Mouse (Mus musculus) lung, embryonic 15.5 days (tissue): ENCODE results near the gene Fgg. TPM values are rescaled to one million over a fixed set of nuclear protein-coding genes. Genes with fewer than 3 reads are reported as not detected.

ENCODE experiments used
- ATAC-seq: fragments of 200-750 bp; cut with Nextera tagmentation; 2 replicates; pipeline ENCODE4 v1.8.0; 2017; ENCODE audit warnings: moderate number of reproducible peaks, borderline replicate concordance; ENCODE audit not compliant: low FRiP score, low TSS enrichment; ENCODE audit errors: extremely low read depth
- H3K27ac ChIP-seq: fragments of 300-500 bp; sonication (generic); 2 replicates; pipeline ENCODE4 v1.5.1; 2015; ENCODE audit warnings: moderate library complexity, mild to moderate bottlenecking, inconsistent platforms
- H3K27me3 ChIP-seq: fragments of 300-500 bp; sonication (generic); 2 replicates; pipeline ENCODE4 v1.6.1; 2015; ENCODE audit warnings: inconsistent platforms
- H3K36me3 ChIP-seq: fragments of 300-500 bp; sonication (generic); 2 replicates; pipeline ENCODE4 v1.6.1; 2015; ENCODE audit warnings: inconsistent platforms
- H3K4me1 ChIP-seq: fragments of 300-500 bp; sonication (generic); 2 replicates; pipeline ENCODE4 v1.6.1; 2015; ENCODE audit warnings: inconsistent platforms
- H3K4me2 ChIP-seq: fragments of 300-500 bp; sonication (generic); 2 replicates; pipeline ENCODE4 v1.6.1; 2015; ENCODE audit warnings: inconsistent platforms, mild to moderate bottlenecking, moderate library complexity
- H3K4me3 ChIP-seq: fragments of 300-500 bp; sonication (generic); 2 replicates; pipeline ENCODE4 v1.5.1; 2015; ENCODE audit warnings: mild to moderate bottlenecking, inconsistent platforms
- H3K9ac ChIP-seq: fragments of 300-500 bp; sonication (generic); 2 replicates; pipeline ENCODE4 v1.6.1; 2015; ENCODE audit warnings: inconsistent platforms
- H3K9me3 ChIP-seq: fragments of 300-500 bp; sonication (generic); 2 replicates; pipeline ENCODE4 v1.6.1; 2016; ENCODE audit warnings: inconsistent platforms
- WGBS: fragments of 180-500 bp; shearing (Covaris S2); methylation state at CpG from one replicate; pipeline ENCODE4 v1.1.7; 2015; 5-methylcytosine and 5-hydroxymethylcytosine counted together
- polyA plus RNA-seq: library from polyadenylated mRNA; unstranded; fragments of >200 nt; fragmentation: Nextera tagmentation; extraction: Ambion mirVana; gene quantifications from 2 replicates; pipeline ENCODE4 v1.2.1, GENCODE M21; 2015

The Fgg gene
- polyA plus RNA-seq, 1 experiment from 2014 or later, result 0.76 TPM

- ATAC-seq, result no peak
These were observed 4.5 kb upstream of the Fgg start for GRCm38 (mm10) chr3:83003068-83003467.

DNA sequence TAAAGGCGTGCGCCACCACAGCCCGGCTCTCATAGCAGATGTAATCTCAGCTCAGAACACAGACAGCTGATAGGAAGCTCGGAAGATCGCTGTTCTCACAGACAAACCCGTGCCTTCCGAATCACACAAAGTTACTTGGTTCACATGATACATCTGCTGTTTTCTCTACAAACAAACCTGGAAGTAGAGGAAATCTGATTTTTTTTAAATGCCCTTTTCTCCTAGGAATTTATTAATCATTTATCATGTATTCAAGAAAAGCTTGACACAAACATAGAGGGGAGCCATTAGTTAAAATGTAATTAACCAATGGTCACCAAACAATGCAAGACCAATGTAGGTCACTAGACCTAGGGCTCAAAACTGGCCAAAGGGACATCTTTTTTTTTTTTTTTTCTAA is 2.7 kb upstream of the Fgg start:
- Histone ChIP-seq H3K27me3 (no peaks in the 10 kb centered on the region), H3K27ac (no peak overlapping the region), H3K9ac (no peak overlapping the region), H3K4me2 (no peak overlapping the region), H3K9me3 (no peaks in the 10 kb centered on the region), H3K36me3 (no peaks in the 10 kb centered on the region), H3K4me3 (no peak overlapping the region), H3K4me1 (no peaks in the 10 kb centered on the region)
- WGBS, result 91% methylated on average over 7 of the region's 7 CpGs
- no peak for ATAC-seq

More at GRCm38 (mm10) chr3:83003068-83003467, 4.5 kb upstream of the Fgg start:
- H3K27me3 ChIP-seq, result no peaks in the 10 kb centered on the region
- H3K4me1 ChIP-seq, result no peaks in the 10 kb centered on the region
- H3K4me2 ChIP-seq, result no peak overlapping the region
- H3K27ac ChIP-seq, result no peak overlapping the region
- no peaks in the 10 kb centered on the region for H3K36me3 ChIP-seq
- H3K4me3 ChIP-seq, result no peak overlapping the region
- no peak overlapping the region for H3K9ac ChIP-seq
- H3K9me3 ChIP-seq, result no peaks in the 10 kb centered on the region
- WGBS, result 83% methylated on average over 8 of the region's 8 CpGs

DNA sequence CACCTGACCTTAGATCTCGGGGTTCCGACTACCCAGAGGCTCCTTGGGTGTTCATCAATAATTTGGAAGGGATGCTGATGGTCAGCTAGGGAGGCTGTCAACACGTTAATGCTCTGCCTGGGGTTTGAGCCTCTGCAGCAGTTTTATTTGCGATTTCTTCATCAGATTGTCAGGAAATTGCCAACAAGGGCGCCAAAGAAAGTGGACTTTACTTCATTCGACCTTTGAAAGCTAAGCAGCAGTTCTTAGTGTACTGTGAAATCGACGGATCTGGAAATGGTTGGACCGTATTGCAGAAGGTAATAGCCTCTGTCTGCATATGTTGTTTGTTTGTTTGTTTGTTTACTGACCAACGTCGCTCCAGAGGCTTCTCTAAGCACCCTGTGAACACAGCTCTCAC is 2.8 kb downstream of the Fgg start:
- Histone ChIP-seq H3K4me3 (no peak overlapping the region), H3K4me2 (no peak overlapping the region), H3K27me3 (no peaks in the 10 kb centered on the region), H3K9ac (no peak overlapping the region), H3K4me1 (no peaks in the 10 kb centered on the region), H3K36me3 (no peaks in the 10 kb centered on the region), H3K9me3 (no peaks in the 10 kb centered on the region), H3K27ac (no peak overlapping the region)
- 60% methylated on average over 11 of the region's 11 CpGs for WGBS
- no peak for ATAC-seq

DNA sequence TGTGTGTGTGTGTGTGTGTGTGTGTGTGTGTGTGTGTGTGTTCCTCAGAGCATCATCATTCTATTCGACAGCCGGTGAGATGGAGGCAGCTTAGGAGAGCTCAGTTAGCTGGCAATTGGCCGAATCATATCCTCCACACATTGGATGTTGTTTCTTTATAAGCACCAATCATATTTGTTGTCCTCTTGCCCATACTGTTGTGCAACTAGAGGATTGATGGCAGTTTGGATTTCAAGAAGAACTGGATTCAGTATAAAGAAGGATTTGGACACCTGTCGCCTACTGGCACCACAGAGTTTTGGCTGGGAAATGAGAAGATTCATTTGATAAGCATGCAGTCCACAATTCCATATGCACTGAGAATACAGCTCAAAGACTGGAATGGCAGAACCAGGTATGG is 3.6 kb downstream of the Fgg start:
- H3K4me1 ChIP-seq, result no peaks in the 10 kb centered on the region
- no peak overlapping the region for H3K27ac ChIP-seq
- H3K36me3 ChIP-seq, result no peaks in the 10 kb centered on the region
- H3K27me3 ChIP-seq, result no peaks in the 10 kb centered on the region
- H3K4me2 ChIP-seq, result no peak overlapping the region
- H3K4me3 ChIP-seq, result no peak overlapping the region
- ATAC-seq, result no peak
- WGBS, result 72% methylated on average over 4 of the region's 4 CpGs
- H3K9ac ChIP-seq, result no peak overlapping the region
- H3K9me3 ChIP-seq, result no peaks in the 10 kb centered on the region

- no peak overlapping the region for H3K4me3 ChIP-seq
- H3K4me2 ChIP-seq, result no peak overlapping the region
- H3K4me1 ChIP-seq, result no peaks in the 10 kb centered on the region
- H3K9me3 ChIP-seq, result no peaks in the 10 kb centered on the region
- no peak overlapping the region for H3K27ac ChIP-seq
- WGBS, result 78% methylated on average over 4 of the region's 4 CpGs
- no peak for ATAC-seq
- H3K9ac ChIP-seq, result no peak overlapping the region
- no peaks in the 10 kb centered on the region for H3K27me3 ChIP-seq
- H3K36me3 ChIP-seq, result no peaks in the 10 kb centered on the region
These were observed 4.0 kb downstream of the Fgg start for GRCm38 (mm10) chr3:83011565-83011964.

- Histone ChIP-seq H3K27me3 (no peaks in the 10 kb centered on the region), H3K9ac (no peak overlapping the region), H3K36me3 (no peaks in the 10 kb centered on the region), H3K4me2 (no peak overlapping the region), H3K27ac (no peak overlapping the region), H3K4me3 (no peak overlapping the region), H3K9me3 (no peaks in the 10 kb centered on the region), H3K4me1 (no peaks in the 10 kb centered on the region)
- 87% methylated on average over 19 of the region's 19 CpGs for WGBS
- no peak for ATAC-seq
These were observed 5.1 kb downstream of the Fgg start for GRCm38 (mm10) chr3:83012636-83013035.

DNA sequence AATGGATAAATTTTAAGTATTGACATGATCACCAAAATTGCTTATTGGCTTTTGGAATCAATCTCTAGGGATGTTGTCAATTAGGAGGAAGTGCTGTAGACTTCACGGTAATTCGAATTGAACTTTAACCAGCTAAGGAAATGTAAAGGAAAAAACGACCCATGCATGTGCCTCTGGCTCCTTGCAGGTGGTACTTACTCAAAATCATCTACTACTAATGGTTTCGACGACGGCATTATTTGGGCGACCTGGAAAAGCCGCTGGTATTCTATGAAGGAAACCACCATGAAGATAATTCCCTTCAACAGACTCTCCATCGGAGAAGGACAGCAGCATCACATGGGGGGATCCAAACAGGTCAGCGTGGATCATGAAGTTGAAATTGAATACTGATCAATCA is 6.4 kb downstream of the Fgg start:
- WGBS, result 83% methylated on average over 10 of the region's 10 CpGs
- no peak for ATAC-seq
- H3K36me3 ChIP-seq, result no peaks in the 10 kb centered on the region
- no peaks in the 10 kb centered on the region for H3K4me1 ChIP-seq
- no peak overlapping the region for H3K9ac ChIP-seq
- no peak overlapping the region for H3K4me2 ChIP-seq
- no peaks in the 10 kb centered on the region for H3K9me3 ChIP-seq
- H3K4me3 ChIP-seq, result no peak overlapping the region
- H3K27me3 ChIP-seq, result no peaks in the 10 kb centered on the region
- H3K27ac ChIP-seq, result no peak overlapping the region

DNA sequence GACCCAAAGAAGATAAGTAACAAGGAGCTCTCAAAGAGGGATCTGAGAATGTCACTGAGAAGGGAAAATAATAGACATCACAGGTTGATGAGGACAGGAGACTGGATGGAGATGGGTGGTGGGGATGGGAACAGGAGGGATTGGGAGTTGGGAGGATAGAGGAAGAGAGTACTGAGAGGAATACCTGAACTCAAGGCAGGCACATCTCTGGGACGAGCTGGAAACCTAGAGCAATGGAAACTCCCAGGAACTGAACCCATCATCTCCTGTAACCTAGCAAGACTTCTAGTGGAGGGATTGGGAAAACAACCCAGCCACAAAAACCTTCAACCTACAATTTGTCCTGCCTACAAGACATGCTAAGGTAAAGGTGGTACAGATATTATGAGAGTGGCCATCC is 8.7 kb downstream of the Fgg start:
- H3K27ac ChIP-seq, result no peak overlapping the region
- H3K4me3 ChIP-seq, result no peak overlapping the region
- no peak for ATAC-seq
- H3K27me3 ChIP-seq, result no peaks in the 10 kb centered on the region
- H3K9ac ChIP-seq, result no peak overlapping the region
- WGBS, result 73% methylated on average over 1 of the region's 1 CpGs
- H3K4me1 ChIP-seq, result no peaks in the 10 kb centered on the region
- no peak overlapping the region for H3K4me2 ChIP-seq
- no peaks in the 10 kb centered on the region for H3K9me3 ChIP-seq
- no peaks in the 10 kb centered on the region for H3K36me3 ChIP-seq

DNA sequence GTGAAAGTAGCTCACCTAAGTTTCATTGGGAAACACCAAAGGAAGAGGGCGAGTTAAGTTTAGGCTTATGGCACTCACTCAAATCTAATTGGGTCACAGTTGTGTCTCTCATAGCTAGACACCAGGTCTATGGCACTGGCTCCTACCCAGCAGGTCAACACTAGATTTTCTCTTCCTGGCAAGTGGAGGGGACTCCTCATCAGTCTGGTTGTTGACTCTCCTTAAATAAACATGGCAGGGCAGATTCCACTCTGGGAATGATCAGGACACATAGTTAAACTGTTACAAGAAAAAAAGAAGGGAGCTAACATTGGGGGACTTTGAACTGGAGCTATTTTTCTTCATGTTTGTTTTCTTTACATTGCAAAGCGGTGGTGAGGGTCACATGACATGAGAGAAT is 12.9 kb downstream of the Fgg start:
- no peaks in the 10 kb centered on the region for H3K27me3 ChIP-seq
- H3K9ac ChIP-seq, result no peak overlapping the region
- no peaks in the 10 kb centered on the region for H3K36me3 ChIP-seq
- H3K9me3 ChIP-seq, result no peaks in the 10 kb centered on the region
- 51% methylated on average over 2 of the region's 2 CpGs for WGBS
- H3K4me3 ChIP-seq, result no peak overlapping the region
- no peak overlapping the region for H3K4me2 ChIP-seq
- no peak overlapping the region for H3K27ac ChIP-seq
- ATAC-seq, result no peak
- H3K4me1 ChIP-seq, result no peaks in the 10 kb centered on the region

GRCm38 (mm10) chr3:83021176-83021575 is 13.7 kb downstream of the Fgg start:
- Histone ChIP-seq H3K9me3 (no peaks in the 10 kb centered on the region), H3K27ac (no peak overlapping the region), H3K36me3 (no peaks in the 10 kb centered on the region), H3K9ac (no peak overlapping the region), H3K4me1 (no peaks in the 10 kb centered on the region), H3K27me3 (no peaks in the 10 kb centered on the region), H3K4me2 (no peak overlapping the region), H3K4me3 (no peak overlapping the region)
- ATAC-seq, result no peak
- WGBS, result 75% methylated on average over 5 of the region's 5 CpGs

DNA sequence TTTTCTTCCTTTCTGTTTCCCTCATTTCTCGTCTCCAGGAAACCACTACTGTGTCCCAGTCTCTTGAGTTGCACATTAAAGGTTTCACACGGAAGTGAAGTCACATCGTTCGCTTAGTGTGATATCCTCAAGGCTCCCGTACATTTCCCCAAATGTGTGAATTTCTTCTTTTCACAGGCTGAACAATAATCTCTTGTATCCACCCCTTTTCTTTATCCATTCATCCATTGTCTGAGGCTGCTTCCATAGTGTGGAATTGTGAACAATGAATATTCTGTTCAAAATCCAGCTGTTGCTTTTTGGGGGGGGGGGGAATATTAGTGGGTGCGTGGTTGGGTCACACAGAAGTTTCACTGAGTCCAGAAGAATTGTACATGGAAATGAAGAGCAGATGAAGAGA is 17.5 kb downstream of the Fgg start:
- 80% methylated on average over 6 of the region's 6 CpGs for WGBS
- Histone ChIP-seq H3K4me2 (no peak overlapping the region), H3K27ac (no peak overlapping the region), H3K9me3 (no peaks in the 10 kb centered on the region), H3K9ac (no peak overlapping the region), H3K4me1 (no peaks in the 10 kb centered on the region), H3K4me3 (no peak overlapping the region), H3K36me3 (no peaks in the 10 kb centered on the region), H3K27me3 (no peaks in the 10 kb centered on the region)
- ATAC-seq, result no peak

DNA sequence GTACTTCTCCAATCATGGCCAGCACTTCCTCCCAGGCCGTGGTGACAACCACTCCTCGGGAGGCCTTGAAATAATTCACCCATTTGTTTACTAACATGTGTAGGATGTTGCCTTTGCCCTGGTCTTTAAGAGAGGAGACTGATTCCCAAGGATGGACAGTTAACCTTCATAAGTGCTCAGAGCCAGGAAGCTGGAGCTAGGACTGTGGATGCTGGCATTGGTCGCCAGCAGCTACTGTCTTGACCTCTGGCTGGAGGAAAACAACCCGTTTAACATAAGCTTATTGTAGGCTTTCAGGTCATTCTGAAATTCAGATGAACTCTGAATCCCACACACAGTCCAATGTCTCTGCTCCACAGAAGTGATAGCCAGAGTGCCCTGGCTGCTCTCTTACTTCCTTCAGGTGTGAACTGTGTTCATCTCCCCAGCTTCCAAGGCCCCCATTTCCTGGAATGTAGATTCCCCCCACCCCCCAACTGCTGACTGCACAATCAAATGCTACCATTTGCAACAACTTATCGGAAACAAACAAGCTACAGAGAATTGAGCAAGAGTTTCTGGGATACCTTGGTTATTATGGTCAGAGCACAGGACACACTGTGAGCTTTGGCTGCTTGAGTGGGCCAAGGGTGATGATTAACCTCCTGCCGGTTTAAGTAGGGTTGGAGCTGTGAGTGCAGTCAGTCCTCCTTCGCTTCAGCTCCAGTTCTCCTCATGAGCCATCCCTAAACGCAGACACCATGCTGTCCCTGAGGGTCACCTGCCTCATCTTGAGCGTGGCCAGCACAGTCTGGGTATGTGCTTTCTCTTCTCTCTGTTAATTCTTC is 18.2 kb downstream of the Fgg start, which contains the start of gene Fga:
Gene Fga (plus strand): TSS at position 602 of the 827 bp plus-strand sequence.
- Histone ChIP-seq H3K4me1 (no peaks in the 10 kb centered on the region), H3K9me3 (no peaks in the 10 kb centered on the region), H3K9ac (no peak within 1 kb of the TSS), H3K27me3 (no peaks in the 10 kb centered on the region), H3K36me3 (no peaks in the 10 kb centered on the region), H3K27ac (no peak within 1 kb of the TSS), H3K4me3 (no peak within 1 kb of the TSS), H3K4me2 (no peak within 1 kb of the TSS)
- whole genome bisulfite sequencing, result 56% methylated on average over 9 of the region's 9 CpGs
- ATAC-seq, result no peak
